Mouse (Mus musculus): ENCODE measurements at regions not wholly inside any gene's neighbourhood (a gene's known extent, or its start where the extent isn't known, plus 50 kb on each side); places are given as distances from the start of the nearest gene placed in this dataset.

DNA sequence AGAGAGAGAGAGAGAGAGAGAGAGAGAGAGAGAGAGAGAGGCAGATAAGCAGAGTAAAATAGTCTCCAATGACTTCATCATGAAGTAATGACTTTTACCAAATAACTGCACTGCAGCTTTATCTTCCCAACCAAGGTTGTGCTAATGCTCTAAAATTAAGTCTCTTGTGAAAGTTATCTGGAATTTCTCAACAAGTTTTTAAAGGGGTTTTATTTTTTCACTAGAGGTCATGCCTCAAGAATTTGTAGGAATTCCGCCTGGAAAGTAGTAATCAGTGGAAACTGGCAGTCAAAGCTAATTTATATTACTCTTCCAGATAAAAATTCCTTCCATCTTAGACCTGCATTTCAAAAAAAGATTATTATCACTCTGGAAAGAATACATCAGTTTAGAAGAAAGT is 102.9 kb downstream of the Lyplal1 start:
- no peak for TF ChIP-seq ZNF384 (IDR thresholded peaks at IDR 0.05; ENCODE audit: low read depth, low read length)
- no peak for TF ChIP-seq CHD2 (IDR thresholded peaks at IDR 0.05; ENCODE audit: low read depth, low read length)
- TF ChIP-seq MAFK (IDR thresholded peaks at IDR 0.05; ENCODE audit: insufficient read depth, low read depth, low read length) = no peak
